Mouse (Mus musculus) urinary bladder, adult 2 months (tissue): Measurements from ENCODE around the gene Gm21885. TPM values are rescaled to one million over a fixed set of nuclear protein-coding genes. Genes with fewer than 3 reads are reported as not detected.
"Not testable (repeated sequence)": the region's sequence is repeated elsewhere in the genome, so short reads cannot be mapped to it uniquely, and the experiment has no call there.

Experiments used
- DNase-seq: peaks from one replicate; pipeline ENCODE4 v3.0.0; 2022; ENCODE audit warnings: low spot score
- polyA plus RNA-seq: library from polyadenylated mRNA; depleted of rRNA; stranded (reverse); fragments of >200 nt; gene quantifications from 2 replicates; pipeline ENCODE4 v1.2.3, GENCODE M21; 2012; rRNA removed

Gene Gm21885
- not detected in 2 replicates for polyA plus RNA-seq

- no peak for DNase-seq
Measured at GRCm38 (mm10) chr11:94281199-94282181, at the start of gene Gm21885. Gm21885 (plus strand) TSS chr11:94281873.

- DNase-seq: no peak
Measured at GRCm38 (mm10) chr11:94233405-94233804, 48.3 kb upstream of the Gm21885 start.

- no peak for DNase-seq
Measured at GRCm38 (mm10) chr11:94234380-94234779, 47.3 kb upstream of the Gm21885 start.

GRCm38 (mm10) chr11:94234857-94235256, 46.8 kb upstream of the Gm21885 start:
- DNase-seq: no peak

GRCm38 (mm10) chr11:94236074-94236473, 45.6 kb upstream of the Gm21885 start:
- no peak for DNase-seq

GRCm38 (mm10) chr11:94238786-94239185, 42.9 kb upstream of the Gm21885 start:
- DNase-seq: no peak

GRCm38 (mm10) chr11:94239706-94240105, 42.0 kb upstream of the Gm21885 start:
- no peak for DNase-seq

- no peak for DNase-seq
Measured at GRCm38 (mm10) chr11:94242760-94243421, 38.8 kb upstream of the Gm21885 start.

- DNase-seq: no peak
Measured at GRCm38 (mm10) chr11:94243422-94244180, 38.1 kb upstream of the Gm21885 start.

GRCm38 (mm10) chr11:94244385-94244784, 37.3 kb upstream of the Gm21885 start:
- no peak for DNase-seq

GRCm38 (mm10) chr11:94245955-94246788, 35.5 kb upstream of the Gm21885 start, which contains the start of gene Wfikkn2:
Wfikkn2 (minus strand) TSS chr11:94246005.
- DNase-seq: no peak

- DNase-seq: no peak
Measured at GRCm38 (mm10) chr11:94246789-94247061, 34.9 kb upstream of the Gm21885 start.

GRCm38 (mm10) chr11:94253156-94253555, 28.5 kb upstream of the Gm21885 start:
- no peak for DNase-seq

GRCm38 (mm10) chr11:94253691-94254090, 28.0 kb upstream of the Gm21885 start:
- no peak for DNase-seq

GRCm38 (mm10) chr11:94255733-94256132, 25.9 kb upstream of the Gm21885 start:
- no peak for DNase-seq

GRCm38 (mm10) chr11:94257987-94258386, 23.7 kb upstream of the Gm21885 start:
- DNase-seq: no peak

GRCm38 (mm10) chr11:94259814-94260213, 21.9 kb upstream of the Gm21885 start:
- DNase-seq: no peak

- no peak for DNase-seq
Measured at GRCm38 (mm10) chr11:94261585-94262370, 19.9 kb upstream of the Gm21885 start.

GRCm38 (mm10) chr11:94265134-94265785, 16.4 kb upstream of the Gm21885 start:
- DNase-seq: no peak

- not testable (repeated sequence) for DNase-seq
Measured at GRCm38 (mm10) chr11:94266155-94266554, 15.5 kb upstream of the Gm21885 start.
